Mouse (Mus musculus): ENCODE results near the gene Plcl1.

The Plcl1 gene

DNA sequence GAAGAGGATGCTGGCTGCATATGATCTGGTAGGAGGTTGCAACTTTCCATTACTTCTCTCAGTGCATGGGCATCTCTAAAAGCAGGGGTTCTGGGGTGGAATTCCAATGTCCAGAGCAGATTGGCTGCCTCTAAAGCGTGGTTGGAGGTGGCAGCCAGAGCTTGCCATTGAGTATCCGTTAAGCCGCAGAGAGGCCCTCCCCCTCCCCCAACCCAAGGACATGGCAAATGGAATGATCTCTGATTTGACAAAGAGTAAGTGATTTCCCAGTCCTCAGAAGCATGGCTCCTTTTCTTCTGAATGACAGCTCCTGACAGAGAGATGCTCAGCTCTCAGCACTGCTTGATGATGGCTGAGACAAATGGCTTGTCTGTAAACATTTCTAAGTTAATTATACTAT, 296.4 kb downstream of the Plcl1 start:
- no peak for DNase-seq (ENCODE audit: low read depth, low spot score)

- peak; percentile 45 for DNase-seq (ENCODE audit: low read depth, low spot score)
Observed at GRCm38 (mm10) chr1:55704707-55705106, 299.0 kb downstream of the Plcl1 start.

DNA sequence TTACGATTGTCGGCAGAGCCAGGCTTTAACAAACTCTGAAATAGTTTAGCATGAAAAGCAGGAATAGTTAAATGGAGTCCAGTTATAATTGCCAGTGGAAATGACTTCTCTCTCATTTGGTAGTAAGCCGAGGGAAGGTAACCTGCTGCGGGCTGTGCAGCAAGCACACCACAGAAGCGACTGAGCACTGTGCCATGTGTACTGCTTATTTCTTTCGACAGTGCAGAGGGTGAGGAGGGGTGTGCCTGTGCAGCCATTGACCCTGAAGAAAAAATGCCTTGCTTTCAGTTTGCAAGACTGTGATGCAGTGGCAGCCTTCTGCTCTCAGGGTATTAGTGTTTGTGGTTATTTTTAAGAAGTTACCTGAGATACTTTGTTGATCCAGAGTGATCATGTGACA, 299.5 kb downstream of the Plcl1 start:
- DNase-seq (ENCODE audit: low read depth, low spot score) = no peak

- DNase-seq (ENCODE audit: low read depth, low spot score) = no peak
Observed at GRCm38 (mm10) chr1:55705756-55706155, 300.0 kb downstream of the Plcl1 start.

- DNase-seq (ENCODE audit: low read depth, low spot score) = no peak
Observed at GRCm38 (mm10) chr1:55706933-55707332, 301.2 kb downstream of the Plcl1 start.

DNA sequence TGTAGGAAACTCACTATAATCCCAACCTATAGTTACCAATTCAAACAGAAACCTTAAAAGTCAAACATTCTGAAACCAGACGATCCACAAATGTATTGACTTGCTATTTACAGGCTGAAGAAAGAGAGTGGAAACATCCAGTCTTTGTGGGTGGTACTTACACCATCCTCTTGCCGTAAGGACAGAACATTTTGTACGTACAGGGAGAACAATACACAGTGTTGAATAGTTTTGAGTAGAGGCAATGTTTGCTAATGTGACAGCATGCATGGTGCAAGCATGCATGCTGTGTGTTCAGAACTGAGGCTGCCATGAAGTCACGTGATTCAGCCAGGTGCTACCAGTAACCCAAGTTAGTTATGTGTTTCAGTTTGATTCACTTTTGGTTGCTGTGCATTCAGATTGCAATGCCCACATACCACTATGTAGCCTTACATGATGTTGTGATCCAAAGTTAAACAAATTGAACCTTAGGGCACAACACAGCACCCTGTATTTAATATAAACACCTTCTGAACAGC, 311.6 kb downstream of the Plcl1 start:
- DNase-seq (ENCODE audit: low read depth, low spot score) = no peak

GRCm38 (mm10) chr1:55725428-55725827, 319.7 kb downstream of the Plcl1 start:
- DNase-seq (ENCODE audit: low read depth, low spot score) = no peak

DNA sequence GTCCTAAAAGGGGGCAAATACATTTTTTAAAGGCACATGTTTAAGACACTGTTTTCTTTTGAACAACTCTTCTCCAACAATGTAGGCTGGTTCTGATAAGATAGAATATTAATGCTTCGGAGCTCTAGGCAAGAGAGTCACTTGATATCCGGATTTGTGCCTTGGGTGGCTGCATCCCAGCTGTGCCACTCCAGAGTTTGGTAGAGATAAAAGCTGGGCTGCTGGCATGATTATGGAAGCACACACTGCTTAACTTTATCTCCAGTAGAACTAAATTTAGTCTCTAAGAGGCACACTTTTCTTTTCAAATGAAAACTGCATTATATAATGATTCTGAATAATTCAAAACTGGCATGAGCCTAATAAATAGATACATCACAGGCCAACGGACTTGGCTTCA, 323.6 kb downstream of the Plcl1 start:
- DNase-seq (ENCODE audit: low read depth, low spot score) = no peak

GRCm38 (mm10) chr1:55732951-55733350, 327.2 kb downstream of the Plcl1 start:
- DNase-seq (ENCODE audit: low read depth, low spot score) = peak; percentile 29

- peak; percentile 84 for DNase-seq (ENCODE audit: low read depth, low spot score)
Observed at GRCm38 (mm10) chr1:55736054-55736740, 330.5 kb downstream of the Plcl1 start.

- no peak for DNase-seq (ENCODE audit: low read depth, low spot score)
Observed at GRCm38 (mm10) chr1:55736762-55737288, 331.1 kb downstream of the Plcl1 start.

DNA sequence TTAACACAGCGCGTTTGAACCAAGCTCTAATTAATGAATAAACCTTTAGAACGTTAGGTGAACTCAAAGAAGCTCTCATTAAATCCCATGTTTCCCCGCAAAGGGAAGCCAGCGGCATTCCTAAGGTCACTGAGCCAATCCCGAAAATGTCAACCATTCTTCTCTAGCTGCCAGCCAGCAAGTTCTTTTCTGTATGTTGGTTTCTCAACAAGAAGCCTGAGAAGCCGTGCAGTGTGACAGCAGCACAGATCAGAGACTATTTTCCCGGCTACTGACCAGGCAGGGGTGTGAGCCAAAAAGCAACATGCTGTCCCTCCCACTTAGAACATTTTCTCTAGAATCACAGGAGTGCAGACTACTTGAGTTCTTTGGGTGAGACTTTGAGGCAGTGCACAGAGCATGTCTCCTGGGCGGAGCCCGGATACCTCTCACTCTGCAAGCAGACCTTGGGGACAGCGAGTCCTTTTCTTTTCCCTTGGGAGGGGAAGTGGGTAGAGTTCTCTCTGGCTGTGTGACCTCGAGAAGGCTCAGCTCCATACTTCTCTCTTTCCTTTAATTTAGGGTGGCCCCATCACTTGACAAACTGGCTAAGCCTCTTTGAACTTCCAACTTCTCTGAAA, 333.1 kb downstream of the Plcl1 start:
- no peak for DNase-seq (ENCODE audit: low read depth, low spot score)

DNA sequence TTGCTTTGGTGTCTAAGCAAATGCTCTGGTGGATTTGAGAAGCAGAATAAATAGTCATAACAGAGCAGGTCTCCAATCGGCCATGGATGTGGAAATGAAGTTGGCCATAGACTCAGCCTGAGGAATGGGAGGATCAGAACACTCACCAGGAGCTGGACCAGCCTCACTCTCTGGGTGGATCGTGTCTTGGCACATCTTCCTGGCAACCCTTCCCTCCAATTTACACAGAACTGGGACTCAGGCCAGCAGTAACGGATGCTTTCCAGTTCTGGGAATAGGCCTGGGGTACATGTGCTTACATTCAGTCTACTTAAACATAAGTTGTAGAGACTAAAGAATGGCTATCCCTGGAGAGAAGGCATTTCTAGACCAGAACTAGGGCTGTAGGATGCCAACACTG, 336.2 kb downstream of the Plcl1 start:
- no peak for DNase-seq (ENCODE audit: low read depth, low spot score)

GRCm38 (mm10) chr1:55748516-55748915, 342.8 kb downstream of the Plcl1 start:
- no peak for DNase-seq (ENCODE audit: low read depth, low spot score)

DNA sequence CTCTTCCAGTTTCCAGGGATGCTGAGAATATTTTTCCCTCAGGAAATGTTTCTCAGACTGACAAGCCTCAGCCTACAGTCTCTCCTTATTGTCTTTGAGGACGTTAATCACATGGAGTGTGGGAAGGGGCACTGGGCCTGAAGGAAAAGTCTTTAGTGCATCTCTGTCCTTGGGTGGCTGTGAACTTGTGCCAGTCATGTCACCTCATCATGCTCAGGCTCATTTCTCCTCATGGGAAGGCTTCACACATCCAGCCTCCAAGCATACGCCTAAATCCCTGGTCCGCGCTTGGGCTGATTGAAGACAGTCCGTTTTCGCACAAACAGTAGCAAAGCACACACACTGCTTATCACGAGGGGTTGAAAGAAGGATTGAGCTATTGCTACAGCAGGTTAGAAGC, 344.0 kb downstream of the Plcl1 start:
- no peak for DNase-seq (ENCODE audit: low read depth, low spot score)

DNA sequence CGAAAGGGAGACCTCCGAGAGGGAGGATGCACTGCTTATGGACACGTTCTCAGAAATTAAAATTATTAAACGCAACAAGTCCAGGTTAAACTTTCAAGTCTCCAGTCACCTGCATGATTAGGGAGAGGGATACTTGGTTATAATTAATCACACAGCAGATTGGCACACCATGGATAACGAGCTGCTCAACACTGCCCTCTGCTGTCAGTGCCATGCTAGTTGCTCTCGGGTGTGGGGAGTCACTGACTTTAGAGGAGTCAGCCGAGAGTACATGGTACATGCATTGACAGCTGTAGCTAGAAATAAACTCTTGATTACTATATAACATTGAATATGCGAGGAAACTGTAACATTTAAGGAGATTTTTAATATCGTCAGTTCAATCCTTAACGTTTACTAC, 350.0 kb downstream of the Plcl1 start:
- DNase-seq (ENCODE audit: low read depth, low spot score) = peak; percentile 28

GRCm38 (mm10) chr1:55762284-55762683, 356.6 kb downstream of the Plcl1 start:
- no peak for DNase-seq (ENCODE audit: low read depth, low spot score)

- DNase-seq (ENCODE audit: low read depth, low spot score) = no peak
Observed at GRCm38 (mm10) chr1:55763171-55763570, 357.4 kb downstream of the Plcl1 start.

GRCm38 (mm10) chr1:55766743-55767142, 361.0 kb downstream of the Plcl1 start:
- DNase-seq (ENCODE audit: low read depth, low spot score) = no peak

GRCm38 (mm10) chr1:55770072-55770785, 364.5 kb downstream of the Plcl1 start:
- no peak for DNase-seq (ENCODE audit: low read depth, low spot score)

- DNase-seq (ENCODE audit: low read depth, low spot score) = no peak
Observed at GRCm38 (mm10) chr1:55792817-55793216, 387.1 kb downstream of the Plcl1 start.

Measured in mesoderm, embryonic 11.5 days (tissue).